Mouse (Mus musculus) c-Kit-negative CD71-positive TER-119-positive erythroid progenitor cells, embryonic 14.5 days (primary cell): ENCODE results near the gene Sv2c.

Source experiments
- DNase-seq: peaks from one replicate; pipeline ENCODE4 v3.0.0-alpha.2; 2013; ENCODE audit warnings: low read depth, low spot score

Gene Sv2c

GRCm38 (mm10) chr13:95944621-95945020 lies 187.8 kb downstream of the Sv2c start:
- DNase-seq, result no peak

GRCm38 (mm10) chr13:95943919-95944318 lies 188.5 kb downstream of the Sv2c start:
- no peak for DNase-seq

- DNase-seq, result no peak
Observed at GRCm38 (mm10) chr13:95942587-95942986, 189.8 kb downstream of the Sv2c start.

GRCm38 (mm10) chr13:95941861-95942260 lies 190.5 kb downstream of the Sv2c start:
- no peak for DNase-seq

- DNase-seq, result no peak
Observed at GRCm38 (mm10) chr13:95940811-95941210, 191.6 kb downstream of the Sv2c start.

GRCm38 (mm10) chr13:95924201-95924621 lies 208.2 kb downstream of the Sv2c start:
- DNase-seq, result no peak

- no peak for DNase-seq
Observed at GRCm38 (mm10) chr13:95922626-95923025, 209.8 kb downstream of the Sv2c start.

GRCm38 (mm10) chr13:95918624-95919284 lies 213.6 kb downstream of the Sv2c start:
- DNase-seq, result no peak

- no peak for DNase-seq
Observed at GRCm38 (mm10) chr13:95913046-95913406, 219.4 kb downstream of the Sv2c start.

GRCm38 (mm10) chr13:95912157-95913045 lies 220.0 kb downstream of the Sv2c start:
- DNase-seq, result no peak

- DNase-seq, result no peak
Observed at GRCm38 (mm10) chr13:95910270-95910669, 222.1 kb downstream of the Sv2c start.

GRCm38 (mm10) chr13:95909244-95909643 lies 223.1 kb downstream of the Sv2c start:
- DNase-seq, result no peak
